Mouse (Mus musculus) G1E (cell line): Measurements from ENCODE around the gene Olfr1426.

ENCODE experiments used
- CTCF ChIP-seq: IDR thresholded peaks from 2 replicates; pipeline ENCODE4 v1.5.1; 2012; ENCODE audit warnings: low read depth, low read length, inconsistent platforms, mixed read lengths
- GATA1 ChIP-seq: IDR thresholded peaks from 2 replicates; pipeline ENCODE4 v1.6.1; 2012; ENCODE audit warnings: borderline replicate concordance, low read length, inconsistent platforms, mixed read lengths
- GATA2 ChIP-seq: IDR thresholded peaks from 2 replicates; pipeline ENCODE4 v1.6.1; 2012; ENCODE audit warnings: low read depth, low read length, inconsistent platforms, borderline replicate concordance
- TAL1 ChIP-seq: conservative IDR thresholded peaks from 2 replicates; pipeline ENCODE4 v1.6.1; 2012; ENCODE audit warnings: low read depth, low read length, inconsistent platforms, mixed read lengths

DNA sequence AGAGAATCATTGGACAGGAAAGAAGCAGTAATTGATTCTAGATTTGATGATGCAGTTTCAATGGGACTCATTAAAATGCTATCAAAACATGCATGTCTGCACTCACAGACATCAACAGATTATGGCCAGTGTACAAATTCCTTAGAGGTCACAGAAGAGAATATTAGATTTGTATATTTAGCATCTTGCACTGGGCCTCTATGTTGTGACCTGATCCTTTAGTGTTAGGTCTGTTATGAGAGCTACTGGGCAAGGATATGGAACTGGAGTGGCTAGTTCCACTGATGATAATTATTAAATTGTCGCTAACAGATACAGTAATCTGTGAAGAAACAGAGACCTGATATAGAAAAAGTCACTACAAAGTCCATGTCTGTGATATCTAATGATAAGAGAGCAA lies at the start of gene Olfr1426:
- TF ChIP-seq CTCF (no peak), GATA1 (no peak), GATA2 (no peak), TAL1 (no peak)
